Mouse (Mus musculus) hindbrain, embryonic 13.5 days (tissue): ENCODE measurements around the gene Hspa1b. TPM values are rescaled to one million over a fixed set of nuclear protein-coding genes. Genes with fewer than 3 reads are reported as not detected.

Source experiments
- ATAC-seq: fragments of 200-750 bp; cut with Nextera tagmentation; 2 replicates; pipeline ENCODE4 v1.8.0; 2017; ENCODE audit warnings: moderate TSS enrichment; ENCODE audit not compliant: low FRiP score
- H3K27ac ChIP-seq: fragments of 300-500 bp; sonication (generic); 2 replicates; pipeline ENCODE4 v1.5.1; 2015; ENCODE audit warnings: inconsistent platforms, mild to moderate bottlenecking, moderate library complexity
- H3K27me3 ChIP-seq: fragments of 300-500 bp; sonication (generic); 2 replicates; pipeline ENCODE4 v1.6.1; 2015; ENCODE audit warnings: mild to moderate bottlenecking, inconsistent platforms
- H3K36me3 ChIP-seq: fragments of 300-500 bp; sonication (generic); 2 replicates; pipeline ENCODE4 v1.6.1; 2015; ENCODE audit warnings: mild to moderate bottlenecking, inconsistent platforms
- H3K4me1 ChIP-seq: fragments of 300-500 bp; sonication (generic); replicated peaks from 2 replicates; pipeline ENCODE4 v1.6.1; 2015; ENCODE audit warnings: inconsistent platforms
- H3K4me2 ChIP-seq: fragments of 300-500 bp; sonication (generic); 2 replicates; pipeline ENCODE4 v1.6.1; 2015; ENCODE audit warnings: inconsistent platforms, mild to moderate bottlenecking, moderate library complexity
- H3K4me3 ChIP-seq: fragments of 300-500 bp; sonication (generic); 2 replicates; pipeline ENCODE4 v1.5.1; 2015; ENCODE audit warnings: mild to moderate bottlenecking, inconsistent platforms
- H3K9ac ChIP-seq: fragments of 300-500 bp; sonication (generic); 2 replicates; pipeline ENCODE4 v1.6.1; 2015; ENCODE audit warnings: mild to moderate bottlenecking, inconsistent platforms
- H3K9me3 ChIP-seq: fragments of 300-500 bp; sonication (generic); 2 replicates; pipeline ENCODE4 v1.6.1; 2016; ENCODE audit warnings: inconsistent platforms
- WGBS: fragments of 180-500 bp; shearing (Covaris S2); methylation state at CpG from one replicate; pipeline ENCODE4 v1.1.7; 2015; 5-methylcytosine and 5-hydroxymethylcytosine counted together
- polyA plus RNA-seq: library from polyadenylated mRNA; unstranded; fragments of >200 nt; fragmentation: Nextera tagmentation; extraction: Ambion mirVana; gene quantifications from 2 replicates; pipeline ENCODE4 v1.2.1, GENCODE M21; 2015

Hspa1b gene
- polyA plus RNA-seq, 1 experiment from 2014 or later, result 0.26 TPM

GRCm38 (mm10) chr17:34911945-34912351, 47.1 kb downstream of the Hspa1b start:
- Histone ChIP-seq H3K4me2 (no peak overlapping the region), H3K4me3 (no peak overlapping the region), H3K36me3 (peaks cover 72% of the 10 kb centered on the region), H3K27me3 (no peaks in the 10 kb centered on the region), H3K27ac (no peak overlapping the region), H3K4me1 (no peaks in the 10 kb centered on the region), H3K9ac (no peak overlapping the region), H3K9me3 (no peaks in the 10 kb centered on the region)
- peak; percentile 61 for ATAC-seq
- WGBS, result 39% methylated on average over 5 of the region's 5 CpGs

- Histone ChIP-seq H3K27me3 (no peaks in the 10 kb centered on the region), H3K27ac (no peak overlapping the region), H3K4me3 (no peak overlapping the region), H3K36me3 (peaks cover 82% of the 10 kb centered on the region), H3K4me1 (no peaks in the 10 kb centered on the region), H3K4me2 (no peak overlapping the region), H3K9me3 (no peaks in the 10 kb centered on the region), H3K9ac (no peak overlapping the region)
- 89% methylated on average over 10 of the region's 10 CpGs for WGBS
- no peak for ATAC-seq
Observed at GRCm38 (mm10) chr17:34910982-34911381, 48.1 kb downstream of the Hspa1b start.

Other genes with a start within 250 kb of the Hspa1b start
- gene C4b, start 215.4 kb downstream of the Hspa1b start, polyA plus RNA-seq, result 0.09 TPM in 1 of 2 replicates, not detected in the other
- gene Cyp21a1, start 154.7 kb downstream of the Hspa1b start, polyA plus RNA-seq, result not detected in 2 replicates
- 36.5 and 40.5 TPM in 2 replicates for gene Stk19, start 122.3 kb downstream of the Hspa1b start, polyA plus RNA-seq
- 68.9 and 69.6 TPM in 2 replicates for gene Dxo, start 122.2 kb downstream of the Hspa1b start, polyA plus RNA-seq
- gene Skiv2l, start 109.0 kb downstream of the Hspa1b start, polyA plus RNA-seq, result 54.1 and 60.4 TPM in 2 replicates
- 82.7 and 88.9 TPM in 2 replicates for gene Nelfe, start 108.8 kb downstream of the Hspa1b start, polyA plus RNA-seq
- gene Cfb, start 96.7 kb downstream of the Hspa1b start, polyA plus RNA-seq, result 1.9 TPM in 2 replicates
- 13.5 and 13.9 TPM in 2 replicates for gene Zbtb12, start 79.8 kb downstream of the Hspa1b start, polyA plus RNA-seq
- gene Gm20547, start 77.2 kb downstream of the Hspa1b start, polyA plus RNA-seq, result 0.10 TPM in 1 of 2 replicates, not detected in the other
- 1.4 and 2.3 TPM in 2 replicates for gene C2, start 61.0 kb downstream of the Hspa1b start, polyA plus RNA-seq
- gene Ehmt2, start 60.8 kb downstream of the Hspa1b start, polyA plus RNA-seq, result 90.1 and 98.0 TPM in 2 replicates
- 0.17 TPM in 1 of 2 replicates, not detected in the other for gene Slc44a4, start 44.8 kb downstream of the Hspa1b start, polyA plus RNA-seq
- 30.6 and 31.5 TPM in 2 replicates for gene Neu1, start 28.0 kb downstream of the Hspa1b start, polyA plus RNA-seq
- gene Gm20481, start 10.7 kb upstream of the Hspa1b start, polyA plus RNA-seq, result not detected in 2 replicates
- gene Hspa1a, start 12.9 kb upstream of the Hspa1b start, polyA plus RNA-seq, result 4.0 and 4.6 TPM in 2 replicates
- 0.85 and 1.1 TPM in 2 replicates for gene Hspa1l, start 13.5 kb upstream of the Hspa1b start, polyA plus RNA-seq
- 112 and 117 TPM in 2 replicates for gene Lsm2, start 22.6 kb upstream of the Hspa1b start, polyA plus RNA-seq
- 57.3 TPM in 2 replicates for gene Vars, start 41.7 kb upstream of the Hspa1b start, polyA plus RNA-seq
- gene Vwa7, start 57.3 kb upstream of the Hspa1b start, polyA plus RNA-seq, result 0.16 and 0.18 TPM in 2 replicates
- 2.5 and 2.9 TPM in 2 replicates for gene Sapcd1, start 68.8 kb upstream of the Hspa1b start, polyA plus RNA-seq
- 2.7 and 3.5 TPM in 2 replicates for gene Msh5, start 87.5 kb upstream of the Hspa1b start, polyA plus RNA-seq
- 100 and 102 TPM in 2 replicates for gene Clic1, start 90.7 kb upstream of the Hspa1b start, polyA plus RNA-seq
- 420 and 426 TPM in 2 replicates for gene Ddah2, start 99.8 kb upstream of the Hspa1b start, polyA plus RNA-seq
- gene Ly6g6c, start 106.2 kb upstream of the Hspa1b start, polyA plus RNA-seq, result not detected in 2 replicates
- gene Mpig6b, start 106.9 kb upstream of the Hspa1b start, polyA plus RNA-seq, result 0.25 and 0.31 TPM in 2 replicates
- 0.45 TPM in 1 of 2 replicates, not detected in the other for gene Ly6g6e, start 117.7 kb upstream of the Hspa1b start, polyA plus RNA-seq
- 0.61 and 1.1 TPM in 2 replicates for gene Ly6g6d, start 118.8 kb upstream of the Hspa1b start, polyA plus RNA-seq
- gene Ly6g6f, start 126.4 kb upstream of the Hspa1b start, polyA plus RNA-seq, result 0.19 and 0.28 TPM in 2 replicates
- gene Abhd16a, start 130.0 kb upstream of the Hspa1b start, polyA plus RNA-seq, result 86.9 and 93.8 TPM in 2 replicates
- 0.36 TPM in 1 of 2 replicates, not detected in the other for gene Ly6g5c, start 149.0 kb upstream of the Hspa1b start, polyA plus RNA-seq
- gene Ly6g5b, start 156.2 kb upstream of the Hspa1b start, polyA plus RNA-seq, result 1.1 and 1.9 TPM in 2 replicates
- 21.6 and 24.4 TPM in 2 replicates for gene Gpank1, start 162.2 kb upstream of the Hspa1b start, polyA plus RNA-seq
- 317 and 322 TPM in 2 replicates for gene Csnk2b, start 162.8 kb upstream of the Hspa1b start, polyA plus RNA-seq
- gene D17H6S53E, start 167.1 kb upstream of the Hspa1b start, polyA plus RNA-seq, result 10.2 and 11.2 TPM in 2 replicates
- gene Apom, start 172.8 kb upstream of the Hspa1b start, polyA plus RNA-seq, result 0.34 and 0.84 TPM in 2 replicates
- 76.5 and 81.9 TPM in 2 replicates for gene Bag6, start 175.9 kb upstream of the Hspa1b start, polyA plus RNA-seq
- 181 and 196 TPM in 2 replicates for gene Prrc2a, start 205.7 kb upstream of the Hspa1b start, polyA plus RNA-seq
- gene Aif1, start 216.8 kb upstream of the Hspa1b start, polyA plus RNA-seq, result 8.7 and 11.6 TPM in 2 replicates
- gene Lst1, start 229.2 kb upstream of the Hspa1b start, polyA plus RNA-seq, result 6.8 and 8.9 TPM in 2 replicates
- gene Ltb, start 235.2 kb upstream of the Hspa1b start, polyA plus RNA-seq, result 0.44 and 0.52 TPM in 2 replicates
- not detected in 2 replicates for gene Tnf, start 242.8 kb upstream of the Hspa1b start, polyA plus RNA-seq
- 0.23 and 0.27 TPM in 2 replicates for gene Lta, start 246.1 kb upstream of the Hspa1b start, polyA plus RNA-seq